17 mouse cellular contexts compared by ENCODE assay signal in genomic region chr1:133317149-133317548, GRCm38 (mm10). TPM values are rescaled to one million over a fixed set of nuclear protein-coding genes. Genes with fewer than 3 reads are reported as not detected.
DNase-seq lines count a peak whose midpoint lies in the region; ATAC-seq and TF ChIP-seq lines count a peak whose summit lies in the region.
"Had no signal": no experiment of that assay in that cellular context is flagged by ENCODE, and none has a peak within 500 bp of the region (broad histone marks: within the 10 kb centered on the region; RNA-seq: fewer than 3 reads in every experiment).

No protein-coding gene starts in this region.

- no peak overlapping the region for H3K4me2 ChIP-seq in intestine, postnatal 0 days (replicated peaks; ENCODE audit: low read depth)
- H3K4me2 ChIP-seq in intestine, embryonic 16.5 days (ENCODE audit: low read depth, low read length): no peak overlapping the region
- no peak overlapping the region for H3K4me2 ChIP-seq in lung, postnatal 0 days (replicated peaks; ENCODE audit: low read depth, low read length)
- H3K4me2 ChIP-seq: forebrain, embryonic 15.5 days; neural tube, embryonic 13.5 days had no signal

- no peaks in the 10 kb centered on the region for H3K9me3 ChIP-seq in intestine, postnatal 0 days (ENCODE audit: control insufficient read depth)
- H3K9me3 ChIP-seq in intestine, embryonic 16.5 days (ENCODE audit: control insufficient read depth, low read length): no peaks in the 10 kb centered on the region
- no peaks in the 10 kb centered on the region for H3K9me3 ChIP-seq in lung, postnatal 0 days (ENCODE audit: low read length)
- H3K9me3 ChIP-seq in E14TG2a.4 (ENCODE audit: low read length): no peaks in the 10 kb centered on the region
- H3K9me3 ChIP-seq: forebrain, embryonic 15.5 days; neural tube, embryonic 13.5 days had no signal

- WGBS in intestine, postnatal 0 days: 86% methylated on average over 1 of the region's 1 CpGs
- WGBS in intestine, embryonic 16.5 days: 73% methylated on average over 1 of the region's 1 CpGs
- WGBS in lung, postnatal 0 days: 94% methylated on average over 1 of the region's 1 CpGs

- no peaks in the 10 kb centered on the region for H3K27me3 ChIP-seq in intestine, postnatal 0 days (replicated peaks; ENCODE audit: control insufficient read depth, insufficient read depth, low read length)
- no peaks in the 10 kb centered on the region for H3K27me3 ChIP-seq in intestine, embryonic 16.5 days (replicated peaks; ENCODE audit: control insufficient read depth, insufficient read depth, low read length)
- no peaks in the 10 kb centered on the region for H3K27me3 ChIP-seq in lung, postnatal 0 days (replicated peaks; ENCODE audit: insufficient read depth, low read length)
- peaks cover 8% of the 10 kb centered on the region; the same call in 1 of the 2 replicates for H3K27me3 ChIP-seq in E14TG2a.4 (ENCODE audit: insufficient read depth, low read length)
- no peaks in the 10 kb centered on the region for H3K27me3 ChIP-seq in splenic B cell, adult 2 months (ENCODE audit: control insufficient read depth, insufficient read depth, low read length, poor library complexity, severe bottlenecking)
- H3K27me3 ChIP-seq: forebrain, embryonic 15.5 days; neural tube, embryonic 13.5 days had no signal

- no peak for TF ChIP-seq EP300 in lung, postnatal 0 days (IDR thresholded peaks at IDR 0.05)

- TF ChIP-seq CTCF in intestine, postnatal 0 days (IDR thresholded peaks at IDR 0.05; ENCODE audit: low read depth): peak; percentile 66
- peak; percentile 61 for TF ChIP-seq CTCF in lung, postnatal 0 days (IDR thresholded peaks at IDR 0.05)
- TF ChIP-seq CTCF in E14TG2a.4 (conservative IDR thresholded peaks at IDR 0.05; ENCODE audit: low read length): peak; percentile 44

- no peak overlapping the region for H3K9ac ChIP-seq in intestine, postnatal 0 days (ENCODE audit: low read depth, low read length)
- no peak overlapping the region for H3K9ac ChIP-seq in intestine, embryonic 16.5 days (ENCODE audit: low read depth, low read length)
- no peak overlapping the region for H3K9ac ChIP-seq in lung, postnatal 0 days (replicated peaks; ENCODE audit: low read depth)
- H3K9ac ChIP-seq: forebrain, embryonic 15.5 days; neural tube, embryonic 13.5 days had no signal

- no peak overlapping the region for H3K4me3 ChIP-seq in intestine, postnatal 0 days (ENCODE audit: low read depth, low read length)
- H3K4me3 ChIP-seq in intestine, embryonic 16.5 days (ENCODE audit: low read length): no peak overlapping the region
- H3K4me3 ChIP-seq in lung, postnatal 0 days (ENCODE audit: low read depth, low read length): no peak overlapping the region
- H3K4me3 ChIP-seq in E14TG2a.4 (replicated peaks; ENCODE audit: low read length): no peak overlapping the region
- H3K4me3 ChIP-seq: forebrain, embryonic 15.5 days; neural tube, embryonic 13.5 days had no signal

- ATAC-seq in intestine, postnatal 0 days: no peak
- ATAC-seq in intestine, embryonic 16.5 days: no peak
- ATAC-seq in lung, postnatal 0 days: no peak
- ATAC-seq: forebrain, embryonic 15.5 days; inflammation-experienced regulatory T-cells, adult 6 months had no signal

- no peak for DNase-seq in lung, postnatal 0 days (ENCODE audit: low spot score)
- DNase-seq in lung, postnatal 10 days: no peak
- peak; percentile 18 for DNase-seq in splenic B cell, adult 2 months (ENCODE audit: low read depth, low spot score)
- DNase-seq in thymus, adult 18-20 months: no peak
- DNase-seq: adrenal gland, postnatal 10 days; cerebellum, adult 9-11 months; heart, postnatal 4 days; kidney, postnatal 14 days; layer of hippocampus, adult 9-11 months; liver; thymus, adult 2 months had no signal

- H3K27ac ChIP-seq in intestine, postnatal 0 days (ENCODE audit: low read depth, low read length): no peak overlapping the region
- no peak overlapping the region for H3K27ac ChIP-seq in intestine, embryonic 16.5 days (ENCODE audit: low read length)
- no peak overlapping the region for H3K27ac ChIP-seq in lung, postnatal 0 days (ENCODE audit: low read length)
- H3K27ac ChIP-seq: forebrain, embryonic 15.5 days; neural tube, embryonic 13.5 days had no signal

- 0 out of 2 replicates have a peak, but pooled peaks cover 9% of the 10 kb centered on the region for H3K36me3 ChIP-seq in intestine, postnatal 0 days (ENCODE audit: control insufficient read depth, insufficient read depth)
- H3K36me3 ChIP-seq in intestine, embryonic 16.5 days (ENCODE audit: control insufficient read depth, insufficient read depth, low read length): no peaks in the 10 kb centered on the region
- no peaks in the 10 kb centered on the region for H3K36me3 ChIP-seq in lung, postnatal 0 days (ENCODE audit: insufficient read depth, low read length)
- H3K36me3 ChIP-seq in E14TG2a.4 (ENCODE audit: insufficient read depth, low read length): no peaks in the 10 kb centered on the region
- no peaks in the 10 kb centered on the region for H3K36me3 ChIP-seq in splenic B cell, adult 2 months (ENCODE audit: control insufficient read depth, insufficient read depth, low read length, poor library complexity, severe bottlenecking)
- H3K36me3 ChIP-seq: forebrain, embryonic 15.5 days; neural tube, embryonic 13.5 days had no signal

- no peaks in the 10 kb centered on the region; the same call in 1 of the 2 replicates for H3K4me1 ChIP-seq in intestine, postnatal 0 days (replicated peaks; ENCODE audit: control insufficient read depth, insufficient read depth, low read length)
- 0 out of 2 replicates have a peak, but pooled peaks cover 2% of the 10 kb centered on the region for H3K4me1 ChIP-seq in intestine, embryonic 16.5 days (ENCODE audit: control insufficient read depth, insufficient read depth, low read length)
- H3K4me1 ChIP-seq in lung, postnatal 0 days (ENCODE audit: insufficient read depth, low read depth, low read length): peaks cover 3% of the 10 kb centered on the region; the same call in 1 of the 2 replicates
- peaks cover 20% of the 10 kb centered on the region; the same call in 1 of the 2 replicates for H3K4me1 ChIP-seq in E14TG2a.4 (replicated peaks; ENCODE audit: low read depth, low read length)

RNA-seq across cellular contexts. Expression of gene Kiss1, which starts 4.5 kb away (rescaled TPM):
- not detected in 2 replicates for polyA plus RNA-seq in intestine, postnatal 0 days (2015; fragmentation: Nextera tagmentation; extraction: Ambion mirVana)
- not detected in 2 replicates for polyA plus RNA-seq in intestine, embryonic 16.5 days (2015; fragmentation: Nextera tagmentation; extraction: Ambion mirVana)
- polyA plus RNA-seq in lung, postnatal 0 days (2015; fragmentation: Nextera tagmentation; extraction: Ambion mirVana): 15.2 and 19.2 TPM in 2 replicates
- polyA plus RNA-seq: forebrain, embryonic 15.5 days; inflammation-experienced regulatory T-cells, adult 6 months; neural tube, embryonic 13.5 days; thymus, adult 2 months had no signal

RNA-seq across cellular contexts. Expression of gene Golt1a, which starts 7.5 kb away (rescaled TPM):
- 164 and 187 TPM in 2 replicates for polyA plus RNA-seq in intestine, postnatal 0 days (2015; fragmentation: Nextera tagmentation; extraction: Ambion mirVana)
- polyA plus RNA-seq in intestine, embryonic 16.5 days (2015; fragmentation: Nextera tagmentation; extraction: Ambion mirVana): 34.8 and 45.4 TPM in 2 replicates
- 0.26 and 1.2 TPM in 2 replicates for polyA plus RNA-seq in lung, postnatal 0 days (2015; fragmentation: Nextera tagmentation; extraction: Ambion mirVana)
- polyA plus RNA-seq: inflammation-experienced regulatory T-cells, adult 6 months; neural tube, embryonic 13.5 days had no signal

RNA-seq across cellular contexts. Expression of gene Ren1, which starts 33.2 kb away (rescaled TPM):
- 4.3 and 5.7 TPM in 2 replicates for polyA plus RNA-seq in intestine, postnatal 0 days (2015; fragmentation: Nextera tagmentation; extraction: Ambion mirVana)
- polyA plus RNA-seq in intestine, embryonic 16.5 days (2015; fragmentation: Nextera tagmentation; extraction: Ambion mirVana): 1.3 and 6.7 TPM in 2 replicates
- 0.61 and 1.3 TPM in 2 replicates for polyA plus RNA-seq in lung, postnatal 0 days (2015; fragmentation: Nextera tagmentation; extraction: Ambion mirVana)
- polyA plus RNA-seq: forebrain, embryonic 15.5 days; inflammation-experienced regulatory T-cells, adult 6 months had no signal

RNA-seq across cellular contexts. Expression of gene Etnk2, which starts 46.2 kb away (rescaled TPM):
- 6.0 and 6.2 TPM in 2 replicates for polyA plus RNA-seq in intestine, postnatal 0 days (2015; fragmentation: Nextera tagmentation; extraction: Ambion mirVana)
- polyA plus RNA-seq in intestine, embryonic 16.5 days (2015; fragmentation: Nextera tagmentation; extraction: Ambion mirVana): 3.0 and 3.5 TPM in 2 replicates
- polyA plus RNA-seq in lung, postnatal 0 days (2015; fragmentation: Nextera tagmentation; extraction: Ambion mirVana): 0.77 and 0.81 TPM in 2 replicates
- polyA plus RNA-seq: inflammation-experienced regulatory T-cells, adult 6 months had no signal

Comparison
In these comparisons a context has a peak if more than half of its experiments do, and no peak if none do; other contexts are left out.
1. RNA of gene Kiss1, which starts 4.5 kb away (polyA plus RNA-seq): 15.2 to 19.2 TPM in lung, postnatal 0 days; not detected in intestine, postnatal 0 days and not detected in intestine, embryonic 16.5 days; every median in the first group is over 10 times any median in the second.
2. RNA of gene Golt1a, which starts 7.5 kb away (polyA plus RNA-seq): 164 to 187 TPM in intestine, postnatal 0 days and 34.8 to 45.4 TPM in intestine, embryonic 16.5 days; 0.26 to 1.2 TPM in lung, postnatal 0 days; every median in the first group is over 10 times any median in the second.
3. Peak in every context shown above with its lines, with median percentiles within 50 percentile points of each other: CTCF ChIP-seq.